Mouse (Mus musculus) frontal cortex, postnatal 36 days (tissue): Measurements from ENCODE around the gene F12.
A peak's percentile ranks its signal among the peaks of the same experiment; 100 is the strongest.

ENCODE experiments used
- DNase-seq, 2 experiments: peaks; one replicate each; pipeline ENCODE4 v3.0.0; 2022; ENCODE audit warnings: low spot score in 2 of 2

F12 gene

GRCm38 (mm10) chr13:55426613-55427012 is at the start of gene F12:
TSS of gene F12 (minus strand) at chr13:55426793.
- DNase-seq: no peak

DNA sequence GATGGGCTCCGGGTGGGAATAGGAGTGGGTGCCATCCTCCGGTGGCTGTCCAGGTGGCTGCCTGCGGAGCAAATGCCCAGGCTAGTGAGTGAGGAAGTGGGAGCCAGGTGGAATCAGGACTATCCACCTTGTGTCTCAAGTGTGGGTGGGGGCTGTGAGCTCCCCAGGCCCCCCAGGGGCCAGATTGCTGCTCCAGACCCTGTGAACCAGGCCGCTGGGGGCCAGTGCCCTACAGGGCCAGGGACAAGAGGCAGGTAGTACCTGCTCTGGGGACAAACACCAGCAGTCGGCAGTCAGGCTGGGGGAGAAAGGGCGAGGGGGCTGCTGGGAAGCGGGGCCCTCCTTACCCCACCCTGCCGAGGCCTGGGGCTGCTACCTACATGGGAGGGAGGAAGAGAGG is 49.7 kb upstream of the F12 start:
- no peak for DNase-seq

DNA sequence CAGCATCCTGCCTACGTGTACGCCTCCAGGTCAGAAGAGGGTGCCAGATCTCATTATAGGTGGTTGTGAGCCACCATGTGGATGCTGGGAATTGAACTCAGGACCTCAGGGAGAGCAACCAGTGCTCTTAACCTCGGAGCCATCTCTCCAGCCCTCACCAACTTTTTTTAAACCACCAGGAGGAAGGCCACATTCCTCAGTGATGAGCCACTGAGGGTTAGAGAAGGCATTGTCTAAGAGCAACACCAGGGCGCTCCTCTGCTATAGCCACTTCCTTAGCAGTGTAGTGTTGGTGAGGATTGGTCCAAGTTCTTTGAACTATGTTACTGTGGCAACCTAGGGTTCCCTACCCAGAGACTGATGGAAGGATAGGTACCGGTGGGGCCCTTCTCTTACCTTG is 49.2 kb upstream of the F12 start:
- DNase-seq: peak in 1 of 2 experiments; percentile 14

DNA sequence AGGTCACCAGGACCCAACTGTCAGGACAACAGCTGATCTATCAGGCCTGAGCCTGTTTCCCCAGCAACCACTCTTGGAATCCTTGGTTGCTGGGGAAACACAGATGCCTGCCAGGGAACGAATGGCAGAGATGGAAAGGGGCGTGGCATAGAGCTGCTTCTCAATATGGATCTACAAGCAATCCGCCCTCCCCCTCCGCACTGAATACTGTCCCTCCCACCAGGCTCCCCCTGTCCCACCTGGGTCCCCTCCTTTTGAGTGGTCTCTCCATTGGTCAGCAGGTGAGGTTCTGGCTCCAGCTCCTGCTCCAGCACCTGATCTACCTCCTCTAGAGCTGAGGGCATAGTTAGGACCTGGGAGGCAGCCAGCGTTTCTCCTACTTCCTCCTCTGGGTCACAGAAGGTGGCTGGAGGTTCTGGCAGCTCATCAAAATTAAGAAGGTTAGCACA is 48.1 kb upstream of the F12 start:
- peak in 1 of 2 experiments; percentile 81 for DNase-seq

DNA sequence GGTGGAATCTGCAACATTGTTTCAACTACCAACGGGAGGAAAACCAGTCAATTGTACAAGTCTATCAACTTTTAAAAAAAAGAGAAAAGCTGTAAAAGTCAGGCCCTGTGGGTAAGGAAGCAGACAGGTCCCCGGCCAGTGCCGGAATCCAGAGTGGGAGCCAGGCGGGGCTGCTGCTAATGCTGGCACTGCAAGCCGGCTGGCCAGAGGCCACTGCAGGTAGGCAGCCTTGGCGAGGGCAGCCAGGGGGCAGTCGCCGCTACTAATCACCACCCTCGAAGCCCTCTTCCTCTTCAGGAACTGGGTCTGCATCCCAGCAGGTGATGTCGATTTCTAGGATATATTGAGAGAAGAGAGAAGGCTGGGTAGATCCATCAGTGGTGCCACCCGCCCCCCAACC is 47.4 kb upstream of the F12 start:
- peak in 1 of 2 experiments; percentile 30 for DNase-seq

DNA sequence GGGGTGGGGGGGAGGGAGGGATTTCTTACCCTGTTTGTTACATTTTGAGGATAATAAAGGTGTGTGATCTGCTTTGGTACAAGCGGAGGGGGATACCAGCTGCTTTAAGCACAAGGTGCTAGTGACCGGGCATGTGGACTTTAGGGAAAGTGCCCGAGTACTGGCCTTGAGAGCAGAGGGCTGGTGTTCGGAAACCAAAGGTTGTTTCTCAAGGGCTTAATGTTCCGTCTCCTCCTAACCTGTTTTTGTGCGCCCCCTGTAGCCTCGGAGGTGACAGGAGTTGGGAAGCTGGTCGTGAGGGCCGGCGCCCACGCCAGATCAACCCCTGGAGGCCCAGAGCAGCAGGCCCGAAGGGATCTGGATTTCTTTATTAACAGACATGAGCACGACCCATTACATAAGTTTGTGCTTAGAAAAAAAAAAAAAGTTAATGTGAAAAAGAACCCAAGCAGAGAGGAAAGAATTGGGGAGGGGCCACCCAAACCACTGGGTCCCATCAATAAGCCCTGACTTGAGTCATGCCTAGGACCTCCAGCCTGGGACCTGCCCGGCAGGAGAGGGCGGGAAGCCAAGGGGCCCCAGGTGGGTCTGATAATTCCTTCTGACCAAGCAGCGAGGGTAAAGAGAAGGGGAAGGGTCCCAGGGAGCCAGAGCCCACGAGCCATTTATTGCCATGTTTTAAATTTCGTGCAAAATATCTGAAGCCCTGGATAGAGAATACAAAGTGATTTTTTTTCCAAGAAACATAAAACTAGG is 46.7 kb upstream of the F12 start:
- DNase-seq: peak in 1 of 2 experiments; percentile 36

- peak; percentile 81 for DNase-seq
These were observed 45.8 kb upstream of the F12 start for GRCm38 (mm10) chr13:55472132-55473022.

DNA sequence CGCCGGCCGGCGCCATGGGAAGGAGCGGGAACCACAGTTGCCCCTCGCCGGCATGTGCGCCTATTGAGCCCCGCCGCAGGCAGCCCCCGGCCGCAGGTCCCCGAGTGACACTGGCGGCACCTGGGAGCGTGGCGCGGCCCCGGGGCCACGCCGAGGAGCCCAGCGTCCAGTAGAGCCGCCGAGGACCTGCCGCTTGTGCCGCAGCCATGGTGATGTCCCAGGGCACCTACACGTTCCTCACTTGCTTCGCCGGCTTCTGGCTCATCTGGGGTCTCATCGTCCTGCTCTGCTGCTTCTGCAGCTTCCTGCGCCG is 45.2 kb upstream of the F12 start:
- no peak for DNase-seq

- DNase-seq: peak; percentile 76 to 81
These were observed 44.7 kb upstream of the F12 start for GRCm38 (mm10) chr13:55471156-55471818.

- DNase-seq: peak; percentile 44 to 47
These were observed 43.8 kb upstream of the F12 start for GRCm38 (mm10) chr13:55470372-55470771.

GRCm38 (mm10) chr13:55468851-55469560 is 42.4 kb upstream of the F12 start:
- DNase-seq: peak; percentile 11 to 24

DNA sequence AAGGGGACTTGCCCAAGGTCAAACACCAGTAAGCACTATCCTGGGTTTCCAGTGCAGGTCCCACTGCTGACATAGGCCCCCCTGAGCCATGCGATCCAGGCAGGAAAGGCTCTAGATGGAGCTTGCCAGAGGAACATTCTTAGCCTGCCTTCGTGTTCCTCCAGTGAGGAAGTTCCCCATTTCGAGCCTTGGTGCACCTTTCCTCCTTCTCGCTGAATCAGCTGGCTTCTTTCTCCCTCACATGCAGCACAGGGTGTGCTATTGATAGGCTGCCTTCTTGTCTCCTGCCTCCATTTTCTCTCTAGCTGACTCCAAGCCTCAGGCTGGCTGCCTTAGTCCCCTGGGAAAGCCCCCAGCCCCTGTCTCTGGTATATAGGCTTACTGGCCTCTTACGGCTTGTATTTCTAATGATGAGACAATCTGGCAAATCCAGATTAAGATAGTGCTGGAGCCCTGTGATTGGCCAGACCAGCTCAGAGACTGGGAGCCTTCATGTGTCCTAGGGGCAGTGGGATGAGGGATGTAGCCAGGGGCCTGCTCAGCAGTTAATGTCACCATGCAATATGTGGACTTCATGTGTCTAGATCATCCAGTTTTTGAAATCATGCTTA is 39.3 kb upstream of the F12 start:
- peak in 1 of 2 experiments; percentile 41 for DNase-seq

DNA sequence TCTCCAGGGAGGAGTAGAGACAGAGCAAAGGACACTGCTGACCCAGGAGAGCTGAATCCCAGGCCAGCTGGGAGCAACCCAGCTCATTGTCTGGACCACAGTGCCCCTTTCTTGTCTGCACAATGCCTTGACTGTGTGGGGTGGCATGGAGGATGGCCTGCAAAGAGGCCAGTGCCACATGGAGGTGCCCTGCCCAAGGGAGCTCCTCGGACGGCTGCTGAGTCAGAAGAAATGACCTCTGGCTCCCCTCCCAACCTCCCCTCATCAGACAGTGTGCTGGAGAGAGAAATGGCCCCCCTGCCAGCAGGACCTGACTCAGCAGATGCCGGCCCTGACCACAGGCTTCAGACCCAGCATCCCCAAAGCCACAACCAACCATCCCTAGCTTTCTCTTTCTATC is 38.6 kb upstream of the F12 start:
- DNase-seq: peak in 1 of 2 experiments; percentile 42

- peak; percentile 77 for DNase-seq
These were observed 37.7 kb upstream of the F12 start, which contains the start of gene Prr7 for GRCm38 (mm10) chr13:55464027-55464884. TSS of gene Prr7 (plus strand) at chr13:55464267.

DNA sequence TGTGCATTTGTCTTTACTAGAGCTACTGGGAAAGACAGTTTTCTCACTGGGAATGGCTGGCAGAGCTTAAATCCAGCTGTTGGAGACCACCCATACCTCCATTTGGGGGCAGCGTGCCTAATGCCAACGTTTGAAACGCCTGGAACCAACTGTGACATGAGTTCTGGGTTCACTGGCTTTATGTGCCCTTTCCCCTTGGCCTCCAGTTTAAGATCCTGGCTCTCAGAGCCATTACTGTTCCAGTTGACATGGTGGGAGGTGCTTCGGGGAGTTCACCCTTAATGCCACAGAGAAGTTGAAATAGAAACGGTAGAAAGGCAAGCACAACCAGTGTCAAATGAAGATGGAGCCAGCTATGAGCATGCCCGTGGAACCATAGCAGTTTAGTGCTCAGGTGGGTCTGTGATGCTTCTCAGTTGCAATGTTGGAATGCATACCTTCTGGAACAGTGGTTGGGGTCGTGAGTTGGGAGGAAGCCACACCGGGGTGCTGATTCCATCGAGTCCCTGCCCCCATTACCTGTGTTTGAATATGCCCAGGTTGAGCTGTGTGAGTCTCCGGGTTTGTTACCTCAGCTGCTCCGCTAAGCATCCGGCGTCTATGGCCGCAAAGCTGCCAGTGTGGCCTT is 36.9 kb upstream of the F12 start:
- peak in 1 of 2 experiments; percentile 44 for DNase-seq

GRCm38 (mm10) chr13:55462965-55463364 is 36.4 kb upstream of the F12 start:
- DNase-seq: no peak

- no peak for DNase-seq
These were observed 25.4 kb upstream of the F12 start for GRCm38 (mm10) chr13:55451785-55452549.

DNA sequence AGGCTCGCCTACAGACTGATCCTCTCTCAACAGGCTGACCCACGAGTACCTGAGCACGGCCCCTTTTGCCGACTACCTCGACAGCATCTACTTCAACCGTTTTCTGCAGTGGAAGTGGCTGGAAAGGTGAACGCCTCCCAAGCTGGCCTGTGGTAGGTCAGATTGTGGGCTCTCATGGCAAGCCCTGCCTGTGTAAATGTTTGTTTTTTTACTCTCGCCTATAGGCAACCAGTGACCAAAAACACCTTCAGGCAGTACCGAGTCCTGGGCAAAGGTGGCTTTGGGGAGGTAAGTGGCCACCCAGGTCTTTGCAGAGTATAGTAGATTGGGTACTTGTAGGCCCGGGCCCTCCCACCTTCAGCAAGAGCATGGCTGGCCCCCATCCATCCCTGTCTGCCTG is 24.7 kb upstream of the F12 start:
- no peak for DNase-seq

DNA sequence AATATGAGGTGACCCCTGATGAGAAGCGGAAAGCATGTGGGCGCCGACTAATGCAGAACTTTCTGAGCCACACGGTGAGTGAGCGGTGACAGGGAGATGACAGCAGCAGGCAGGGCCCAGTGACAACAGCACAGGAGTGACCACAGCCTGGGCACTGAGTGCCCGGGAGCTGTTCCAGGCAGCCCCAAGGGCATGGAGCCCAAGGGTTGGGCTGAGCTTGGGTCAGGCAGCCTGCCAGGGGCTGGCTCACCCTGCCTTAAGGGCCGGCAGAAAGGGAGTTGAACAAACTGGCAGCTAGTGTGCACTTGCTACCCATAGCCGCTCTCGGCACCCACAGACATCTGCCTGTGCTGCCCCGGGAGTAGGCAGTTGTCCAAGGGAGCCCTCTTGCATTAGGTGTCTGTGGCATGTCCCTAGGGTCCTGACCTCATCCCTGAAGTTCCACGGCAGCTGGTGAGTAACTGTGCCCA is 24.0 kb upstream of the F12 start:
- peak; percentile 33 to 51 for DNase-seq
